Mouse (Mus musculus) cerebellum, adult 2 months (tissue): ENCODE measurements at regions not wholly inside any gene's neighbourhood (a gene's known extent, or its start where the extent isn't known, plus 50 kb on each side); places are given as distances from the start of the nearest gene placed in this dataset.

Experiments used
- DNase-seq, 2 experiments: peaks; one replicate each; pipeline ENCODE4 v3.0.0; 2021
- H3K27ac ChIP-seq: fragments of 200-500 bp; 2 replicates; pipeline ENCODE4 v1.5.1; 2012; ENCODE audit warnings: low read length, control low read depth, inconsistent platforms; ENCODE audit not compliant: insufficient read depth
- H3K27me3 ChIP-seq: fragments of 200-500 bp; 2 replicates; pipeline ENCODE4 v1.6.1; 2012; ENCODE audit warnings: inconsistent platforms, mild to moderate bottlenecking, low read length, moderate library complexity; ENCODE audit not compliant: control insufficient read depth, insufficient read depth
- H3K4me1 ChIP-seq: fragments of 200-500 bp; 2 replicates; pipeline ENCODE4 v1.6.1; 2011; ENCODE audit warnings: low read length; ENCODE audit not compliant: control insufficient read depth, insufficient read depth
- H3K4me3 ChIP-seq: fragments of 200-500 bp; replicated peaks from 2 replicates; pipeline ENCODE3; 2011; ENCODE audit warnings: mild to moderate bottlenecking, low read depth, low read length, control low read depth; ENCODE audit not compliant: insufficient read depth
- CTCF ChIP-seq: fragments of 200-500 bp; IDR thresholded peaks from 2 replicates; pipeline ENCODE4 v1.5.1; 2011; ENCODE audit warnings: low read depth, mild to moderate bottlenecking, control low read depth, low read length, moderate library complexity, borderline replicate concordance; ENCODE audit not compliant: insufficient read depth
- POLR2A ChIP-seq: fragments of 200-500 bp; IDR thresholded peaks from 2 replicates; pipeline ENCODE4 v1.6.1; 2011; ENCODE audit warnings: low read length, control low read depth, borderline replicate concordance; ENCODE audit not compliant: insufficient read depth
- WGBS: fragments of 180-500 bp; shearing (Covaris S2); methylation state at CpG from one replicate; pipeline ENCODE4 v1.1.7; 2018; 5-methylcytosine and 5-hydroxymethylcytosine counted together

DNA sequence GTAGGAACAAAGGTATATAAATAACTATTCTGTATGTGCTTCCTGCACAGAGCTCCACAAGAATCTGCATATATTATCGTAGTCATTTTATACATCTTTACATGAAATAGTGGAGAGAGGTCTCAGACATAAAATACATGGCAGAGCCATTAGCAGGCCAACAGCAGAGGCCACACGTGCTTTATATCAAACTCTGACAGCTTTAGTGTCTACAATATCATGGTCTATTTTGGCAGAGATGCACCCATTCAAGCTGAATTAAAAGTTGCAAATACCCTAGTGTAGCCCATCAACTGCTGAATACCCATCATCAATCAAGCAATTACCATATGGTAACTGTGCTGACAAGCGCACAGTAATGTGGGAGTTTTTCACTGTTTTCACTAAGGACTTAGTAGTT lies 659.1 kb downstream of the Flrt2 start:
- no peaks in the 10 kb centered on the region for H3K4me1 ChIP-seq
- no peak for DNase-seq
- no peaks in the 10 kb centered on the region for H3K27me3 ChIP-seq
- no peak overlapping the region for H3K27ac ChIP-seq
- WGBS: 59% methylated on average over 3 of the region's 3 CpGs
- no peak overlapping the region for H3K4me3 ChIP-seq
- TF ChIP-seq CTCF: no peak
- no peak for TF ChIP-seq POLR2A

DNA sequence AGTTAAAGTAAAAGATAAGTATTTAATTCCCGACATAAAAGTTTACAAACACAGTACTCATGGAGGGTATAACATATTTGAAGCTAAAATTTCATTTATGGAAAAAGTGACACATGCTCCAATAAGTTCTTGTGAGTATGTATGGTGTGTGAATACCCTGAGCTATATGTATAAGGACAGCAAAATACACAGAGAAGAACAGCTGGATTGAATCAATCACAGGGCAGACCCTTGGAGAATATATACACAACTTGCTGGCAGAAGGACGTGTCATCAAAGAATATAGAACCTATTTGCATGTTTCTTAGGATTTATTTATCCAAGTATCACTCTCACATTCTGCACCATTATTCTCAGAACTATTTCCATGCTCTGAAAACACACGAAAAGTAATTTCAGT lies 686.9 kb downstream of the Flrt2 start:
- WGBS: 79% methylated on average over 3 of the region's 3 CpGs
- H3K27ac ChIP-seq: no peak overlapping the region
- no peak for DNase-seq
- no peaks in the 10 kb centered on the region for H3K4me1 ChIP-seq
- H3K27me3 ChIP-seq: no peaks in the 10 kb centered on the region
- no peak for TF ChIP-seq POLR2A
- no peak for TF ChIP-seq CTCF
- no peak overlapping the region for H3K4me3 ChIP-seq

DNA sequence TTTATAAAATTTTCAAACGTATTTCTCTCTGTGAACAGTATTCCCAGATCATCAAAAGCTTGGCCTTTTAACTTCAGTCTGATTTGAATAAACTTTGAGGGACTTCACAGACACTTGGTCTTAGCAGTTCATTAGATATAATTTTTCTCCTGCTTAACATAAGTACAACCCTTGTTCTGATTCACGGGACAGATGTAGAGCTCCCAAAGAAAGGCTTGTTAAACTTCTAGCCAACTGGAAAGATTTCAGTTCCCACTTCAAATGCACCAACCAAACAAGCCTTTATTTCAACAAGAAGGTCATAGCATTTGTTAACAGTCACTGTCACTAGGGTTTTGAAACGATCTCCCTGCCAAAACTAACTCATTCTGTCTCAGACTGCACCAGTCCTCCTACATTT lies 727.1 kb downstream of the Flrt2 start:
- H3K27me3 ChIP-seq: no peaks in the 10 kb centered on the region
- H3K27ac ChIP-seq: no peak overlapping the region
- WGBS: 46% methylated on average over 3 of the region's 3 CpGs
- no peak for TF ChIP-seq POLR2A
- no peak for TF ChIP-seq CTCF
- H3K4me1 ChIP-seq: no peaks in the 10 kb centered on the region
- no peak overlapping the region for H3K4me3 ChIP-seq
- no peak for DNase-seq

DNA sequence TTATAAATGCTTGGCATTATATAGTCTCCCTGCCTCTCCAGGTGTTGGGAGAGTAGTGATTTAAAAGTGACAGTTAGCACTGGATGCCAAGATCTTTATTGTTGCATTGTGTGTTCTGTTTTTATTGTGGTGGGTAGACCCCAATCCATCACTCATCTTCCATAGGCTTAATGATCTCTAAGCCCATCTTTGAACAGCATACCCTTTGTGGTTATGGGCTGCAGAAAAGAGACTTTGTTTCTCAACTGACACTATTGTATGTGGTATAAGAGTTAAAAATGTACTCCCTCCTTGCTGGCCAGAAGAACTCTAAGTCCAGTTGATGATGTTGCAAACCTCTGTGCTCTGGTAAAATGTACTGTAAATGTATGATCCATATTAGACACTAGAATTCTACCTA lies 727.5 kb downstream of the Flrt2 start:
- TF ChIP-seq POLR2A (no peak), CTCF (no peak)
- no peak for DNase-seq
- no peaks in the 10 kb centered on the region for H3K27me3 ChIP-seq
- no peaks in the 10 kb centered on the region for H3K4me1 ChIP-seq
- H3K4me3 ChIP-seq: no peak overlapping the region
- no peak overlapping the region for H3K27ac ChIP-seq

GRCm38 (mm10) chr12:96427589-96427988 lies 735.6 kb downstream of the Flrt2 start:
- Histone ChIP-seq H3K27me3 (no peaks in the 10 kb centered on the region), H3K4me1 (no peaks in the 10 kb centered on the region; the same call in 1 of the 2 replicates), H3K27ac (no peak overlapping the region), H3K4me3 (no peak overlapping the region)
- no peak for DNase-seq
- no peak for TF ChIP-seq POLR2A
- TF ChIP-seq CTCF: no peak
- WGBS: 80% methylated on average over 3 of the region's 3 CpGs

- WGBS: 31% methylated on average over 3 of the region's 3 CpGs
- Histone ChIP-seq H3K4me1 (no peaks in the 10 kb centered on the region), H3K27ac (no peak overlapping the region), H3K27me3 (no peaks in the 10 kb centered on the region), H3K4me3 (no peak overlapping the region)
- no peak for DNase-seq
- TF ChIP-seq POLR2A: no peak
- no peak for TF ChIP-seq CTCF
Observed at GRCm38 (mm10) chr12:96442546-96442945, 750.5 kb downstream of the Flrt2 start.

DNA sequence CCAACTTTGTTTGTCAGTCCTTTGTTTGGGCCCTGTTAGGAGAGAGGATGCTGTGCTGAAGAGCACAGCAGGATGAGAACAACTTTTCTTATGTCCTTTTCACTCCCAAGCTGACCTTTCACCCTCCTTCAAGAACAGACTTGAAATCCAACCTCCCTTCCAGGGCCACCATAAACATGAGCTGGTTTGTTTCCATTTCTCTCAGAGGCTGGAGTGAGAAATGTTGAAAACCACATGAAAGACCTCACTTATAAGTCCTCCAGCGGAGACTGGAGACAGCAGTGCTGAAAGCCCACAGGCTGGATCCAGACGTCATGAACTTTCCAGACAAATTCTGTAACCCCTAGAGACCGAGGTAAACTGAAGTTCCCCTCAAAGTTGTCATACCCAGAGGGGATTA lies 761.3 kb downstream of the Flrt2 start:
- no peak for TF ChIP-seq POLR2A
- TF ChIP-seq CTCF: no peak
- no peak for DNase-seq
- 25% methylated on average over 3 of the region's 3 CpGs for WGBS

DNA sequence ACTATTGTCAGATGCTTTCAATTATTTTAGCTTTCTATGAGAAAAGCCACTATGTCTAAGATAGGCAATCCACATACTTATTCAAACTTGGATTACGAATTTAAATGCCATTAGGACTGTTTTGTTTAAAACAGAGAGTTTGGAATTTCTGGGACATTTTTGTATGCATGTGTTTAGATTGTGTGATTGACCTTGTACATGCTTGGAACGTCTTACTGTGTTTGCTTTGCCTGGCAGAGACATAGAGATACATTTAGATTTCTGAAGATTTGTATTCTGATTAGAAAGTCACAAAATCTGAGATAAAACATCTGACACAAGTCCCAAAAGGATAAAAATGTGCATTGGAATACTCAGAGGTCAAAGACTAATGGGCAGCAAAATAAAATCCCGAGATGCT lies 784.3 kb downstream of the Flrt2 start:
- WGBS: 66% methylated on average over 3 of the region's 3 CpGs
- Histone ChIP-seq H3K4me1 (no peaks in the 10 kb centered on the region), H3K27ac (no peak overlapping the region), H3K27me3 (no peaks in the 10 kb centered on the region), H3K4me3 (no peak overlapping the region)
- no peak for DNase-seq
- TF ChIP-seq CTCF: no peak
- TF ChIP-seq POLR2A: no peak

More for the DNA sequence above, 761.3 kb downstream of the Flrt2 start:
- H3K4me3 ChIP-seq: no peak overlapping the region
- no peaks in the 10 kb centered on the region for H3K27me3 ChIP-seq
- no peak overlapping the region for H3K27ac ChIP-seq
- H3K4me1 ChIP-seq: no peaks in the 10 kb centered on the region

GRCm38 (mm10) chr12:96488448-96488960 lies 796.5 kb downstream of the Flrt2 start:
- Histone ChIP-seq H3K4me3 (no peak overlapping the region), H3K27me3 (no peaks in the 10 kb centered on the region), H3K4me1 (no peaks in the 10 kb centered on the region), H3K27ac (no peak overlapping the region)
- 18% methylated on average over 1 of the region's 1 CpGs for WGBS
- TF ChIP-seq CTCF (no peak), POLR2A (no peak)
- DNase-seq: no peak
